Mouse (Mus musculus): Measurements from ENCODE around the gene Pycard.
A peak's percentile ranks its signal among the peaks of the same experiment; 100 is the strongest.
"Not testable (repeated sequence)": the region's sequence is repeated elsewhere in the genome, so short reads cannot be mapped to it uniquely, and the experiment has no call there.

Pycard gene

GRCm38 (mm10) chr7:128003098-128003497, 9.4 kb upstream of the Pycard start:
- DNase-seq = no peak

- DNase-seq = no peak
Measured at GRCm38 (mm10) chr7:128000068-128000950, 6.6 kb upstream of the Pycard start.

- DNase-seq = no peak
Measured at GRCm38 (mm10) chr7:127999436-127999835, 5.8 kb upstream of the Pycard start.

- no peak for DNase-seq
Measured at GRCm38 (mm10) chr7:127992488-127993340, 953 bp downstream of the Pycard start.

- peak; percentile 75 for DNase-seq
Measured at GRCm38 (mm10) chr7:127991643-127992487, 1.8 kb downstream of the Pycard start.

GRCm38 (mm10) chr7:127988904-127989303, 4.8 kb downstream of the Pycard start:
- DNase-seq = no peak

GRCm38 (mm10) chr7:127980606-127981005, 13.1 kb downstream of the Pycard start:
- DNase-seq = no peak

- no peak for DNase-seq
Measured at GRCm38 (mm10) chr7:127978856-127979255, 14.8 kb downstream of the Pycard start.

- no peak for DNase-seq
Measured at GRCm38 (mm10) chr7:127974413-127974930, 19.2 kb downstream of the Pycard start.

GRCm38 (mm10) chr7:127967922-127968828, 25.5 kb downstream of the Pycard start:
- peak; percentile 75 for DNase-seq

- DNase-seq = peak; percentile 97
Measured at GRCm38 (mm10) chr7:127967004-127967921, 26.4 kb downstream of the Pycard start, which contains the start of gene Fus. Fus (plus strand) TSS chr7:127967457.

GRCm38 (mm10) chr7:127966371-127966918, 27.2 kb downstream of the Pycard start:
- DNase-seq = peak; percentile 44

GRCm38 (mm10) chr7:127959364-127959763, 34.3 kb downstream of the Pycard start:
- no peak for DNase-seq

GRCm38 (mm10) chr7:127952864-127953581, 40.6 kb downstream of the Pycard start:
- no peak for DNase-seq

- DNase-seq = no peak
Measured at GRCm38 (mm10) chr7:127946470-127947023, 47.1 kb downstream of the Pycard start, which contains the start of gene Prss36. Prss36 (minus strand) TSS chr7:127946725.

GRCm38 (mm10) chr7:127944614-127945013, 49.1 kb downstream of the Pycard start:
- no peak for DNase-seq

GRCm38 (mm10) chr7:127942097-127942496, 51.6 kb downstream of the Pycard start:
- DNase-seq = not testable (repeated sequence)
